Mouse (Mus musculus): ENCODE data around the gene Soat1. TPM values are rescaled to one million over a fixed set of nuclear protein-coding genes. Genes with fewer than 3 reads are reported as not detected.

Gene Soat1
- polyA plus RNA-seq, 1 experiment from 2014 or later: 43.9 TPM

- no peaks in the 10 kb centered on the region for H3K27me3 ChIP-seq (ENCODE audit: insufficient read depth, low read length)
- WGBS (ENCODE audit: insufficient replicate concordance): 40% methylated on average over 12 of the region's 12 CpGs
- ATAC-seq: no peak
- peaks cover 26% of the 10 kb centered on the region for H3K4me1 ChIP-seq (ENCODE audit: insufficient read depth)
- TF ChIP-seq EP300 (IDR thresholded peaks at IDR 0.05; ENCODE audit: low read depth) (no peak), CTCF (IDR thresholded peaks at IDR 0.05; ENCODE audit: low read depth) (no peak)
- H3K9ac ChIP-seq (replicated peaks): no peak overlapping the region; the same call in 1 of the 2 replicates
- DNase-seq: no peak
- H3K4me2 ChIP-seq (ENCODE audit: low read depth, low read length): 0 out of 2 replicates have a peak overlapping the region, but pooled peaks have one; percentile 3
- no peaks in the 10 kb centered on the region for H3K9me3 ChIP-seq (ENCODE audit: low read length)
- H3K4me3 ChIP-seq (ENCODE audit: low read depth, low read length): no peak overlapping the region
- H3K36me3 ChIP-seq (replicated peaks; ENCODE audit: insufficient read depth, low read length): 0 out of 2 replicates have a peak, but pooled peaks cover 17% of the 10 kb centered on the region
- H3K27ac ChIP-seq (ENCODE audit: low read depth): peak overlapping the region; percentile 83
Observed at GRCm38 (mm10) chr1:156462273-156462991, 11.7 kb downstream of the Soat1 start.

GRCm38 (mm10) chr1:156461036-156461435 is 13.1 kb downstream of the Soat1 start:
- Histone ChIP-seq H3K4me3 (ENCODE audit: low read depth, low read length) (no peak overlapping the region), H3K9ac (replicated peaks) (no peak overlapping the region), H3K36me3 (replicated peaks; ENCODE audit: insufficient read depth, low read length) (peaks cover 16% of the 10 kb centered on the region; the same call in 1 of the 2 replicates), H3K27me3 (ENCODE audit: insufficient read depth, low read length) (no peaks in the 10 kb centered on the region), H3K27ac (ENCODE audit: low read depth) (peak overlapping the region; percentile 83), H3K4me2 (ENCODE audit: low read depth, low read length) (no peak overlapping the region), H3K4me1 (ENCODE audit: insufficient read depth) (peaks cover 26% of the 10 kb centered on the region), H3K9me3 (ENCODE audit: low read length) (no peaks in the 10 kb centered on the region)
- TF ChIP-seq EP300 (IDR thresholded peaks at IDR 0.05; ENCODE audit: low read depth) (no peak), CTCF (IDR thresholded peaks at IDR 0.05; ENCODE audit: low read depth) (no peak)
- 56% methylated on average over 6 of the region's 6 CpGs for WGBS (ENCODE audit: insufficient replicate concordance)
- DNase-seq (peak; percentile 51), ATAC-seq (peak; percentile 68)

- peaks cover 9% of the 10 kb centered on the region for H3K36me3 ChIP-seq (replicated peaks; ENCODE audit: insufficient read depth, low read length)
- no peak overlapping the region for H3K9ac ChIP-seq (replicated peaks)
- peaks cover 28% of the 10 kb centered on the region for H3K4me1 ChIP-seq (ENCODE audit: insufficient read depth)
- WGBS (ENCODE audit: insufficient replicate concordance): 69% methylated on average over 4 of the region's 4 CpGs
- no peak for ATAC-seq
- DNase-seq: no peak
- H3K27ac ChIP-seq (ENCODE audit: low read depth): peak overlapping the region; percentile 87
- no peaks in the 10 kb centered on the region for H3K27me3 ChIP-seq (ENCODE audit: insufficient read depth, low read length)
- H3K9me3 ChIP-seq (ENCODE audit: low read length): no peaks in the 10 kb centered on the region
- H3K4me2 ChIP-seq (ENCODE audit: low read depth, low read length): 0 out of 2 replicates have a peak overlapping the region, but pooled peaks have one; percentile 7
- H3K4me3 ChIP-seq (ENCODE audit: low read depth, low read length): no peak overlapping the region
- TF ChIP-seq CTCF (IDR thresholded peaks at IDR 0.05; ENCODE audit: low read depth) (no peak), EP300 (IDR thresholded peaks at IDR 0.05; ENCODE audit: low read depth) (no peak)
Observed at GRCm38 (mm10) chr1:156460216-156460615, 13.9 kb downstream of the Soat1 start.

- peak; percentile 20; the same call in 1 of the 2 replicates for ATAC-seq
Observed at GRCm38 (mm10) chr1:156459690-156460089, 14.4 kb downstream of the Soat1 start.

GRCm38 (mm10) chr1:156458391-156459060 is 15.6 kb downstream of the Soat1 start:
- Histone ChIP-seq H3K4me3 (ENCODE audit: low read depth, low read length) (no peak overlapping the region), H3K4me1 (ENCODE audit: insufficient read depth) (peaks cover 24% of the 10 kb centered on the region), H3K9me3 (ENCODE audit: low read length) (no peaks in the 10 kb centered on the region), H3K4me2 (ENCODE audit: low read depth, low read length) (peak overlapping the region; percentile 31), H3K27ac (ENCODE audit: low read depth) (peak overlapping the region; percentile 87), H3K27me3 (ENCODE audit: insufficient read depth, low read length) (no peaks in the 10 kb centered on the region), H3K36me3 (replicated peaks; ENCODE audit: insufficient read depth, low read length) (peaks cover 10% of the 10 kb centered on the region), H3K9ac (replicated peaks) (no peak overlapping the region)
- ATAC-seq (peak; percentile 72), DNase-seq (peak; percentile 27)
- WGBS (ENCODE audit: insufficient replicate concordance): 34% methylated on average over 8 of the region's 8 CpGs
- TF ChIP-seq EP300 (IDR thresholded peaks at IDR 0.05; ENCODE audit: low read depth) (peak; percentile 65; the same call in 1 of the 2 replicates), CTCF (IDR thresholded peaks at IDR 0.05; ENCODE audit: low read depth) (no peak)

More at GRCm38 (mm10) chr1:156459690-156460089, 14.4 kb downstream of the Soat1 start:
- Histone ChIP-seq H3K27ac (ENCODE audit: low read depth) (peak overlapping the region; percentile 87), H3K4me3 (ENCODE audit: low read depth, low read length) (no peak overlapping the region), H3K36me3 (replicated peaks; ENCODE audit: insufficient read depth, low read length) (peaks cover 6% of the 10 kb centered on the region), H3K4me2 (ENCODE audit: low read depth, low read length) (0 out of 2 replicates have a peak overlapping the region, but pooled peaks have one; percentile 7), H3K27me3 (ENCODE audit: insufficient read depth, low read length) (no peaks in the 10 kb centered on the region), H3K9me3 (ENCODE audit: low read length) (no peaks in the 10 kb centered on the region), H3K4me1 (ENCODE audit: insufficient read depth) (peaks cover 30% of the 10 kb centered on the region), H3K9ac (replicated peaks) (no peak overlapping the region)
- DNase-seq: peak; percentile 41
- TF ChIP-seq EP300 (IDR thresholded peaks at IDR 0.05; ENCODE audit: low read depth): peak; percentile 29; the same call in 1 of the 2 replicates
- no peak for TF ChIP-seq CTCF (IDR thresholded peaks at IDR 0.05; ENCODE audit: low read depth)
- 32% methylated on average over 3 of the region's 3 CpGs for WGBS (ENCODE audit: insufficient replicate concordance)

Measured in liver, postnatal 0 days (tissue).